Mouse (Mus musculus) kidney, adult 8-10 months (tissue): ENCODE measurements at regions not wholly inside any gene's neighbourhood (a gene's known extent, or its start where the extent isn't known, plus 50 kb on each side); places are given as distances from the start of the nearest gene placed in this dataset.
"Not testable (repeated sequence)": the region's sequence is repeated elsewhere in the genome, so short reads cannot be mapped to it uniquely, and the experiment has no call there.

Experiments used
- DNase-seq, 2 experiments: peaks; one replicate each; pipeline ENCODE4 v3.0.0; 2022

DNA sequence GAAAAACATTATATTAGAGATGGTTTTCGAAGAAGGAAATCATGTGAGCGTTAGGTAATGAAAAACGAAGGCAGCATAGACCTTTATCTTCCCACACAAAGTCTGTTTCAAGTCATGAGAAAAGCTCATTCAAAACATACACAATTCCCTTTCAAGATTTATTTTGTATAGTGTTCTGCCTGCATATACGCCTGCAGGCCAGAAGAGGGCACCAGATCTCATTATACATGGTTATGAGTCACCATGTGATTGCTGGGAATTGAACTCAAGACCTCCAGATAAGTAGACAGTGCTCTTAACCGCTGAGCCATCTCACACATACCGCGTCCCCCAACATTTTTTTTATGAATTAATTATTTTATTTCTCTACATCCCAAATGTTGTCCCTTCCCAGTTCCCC lies 578.3 kb upstream of the Ccdc54 start:
- DNase-seq, result no peak

DNA sequence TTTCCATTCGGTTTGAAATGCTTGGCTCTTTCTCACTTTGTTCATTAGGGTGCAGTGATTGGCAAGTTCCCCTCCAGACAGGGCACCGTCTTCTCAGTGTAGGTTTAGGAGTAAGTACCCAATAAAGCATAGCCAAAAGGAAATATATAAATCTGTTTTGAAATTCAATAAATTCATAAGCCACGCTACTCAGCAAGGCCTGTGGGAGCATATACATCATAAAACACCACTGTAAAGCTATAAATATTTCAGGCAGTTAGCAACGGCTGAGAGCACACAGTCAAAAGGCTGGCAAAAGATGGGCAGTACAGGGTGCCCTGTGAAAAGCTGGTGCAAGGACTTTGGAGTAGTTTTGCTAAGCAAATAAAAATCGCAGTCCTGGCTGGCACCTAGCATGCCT lies 569.8 kb upstream of the Ccdc54 start:
- DNase-seq, result no peak

DNA sequence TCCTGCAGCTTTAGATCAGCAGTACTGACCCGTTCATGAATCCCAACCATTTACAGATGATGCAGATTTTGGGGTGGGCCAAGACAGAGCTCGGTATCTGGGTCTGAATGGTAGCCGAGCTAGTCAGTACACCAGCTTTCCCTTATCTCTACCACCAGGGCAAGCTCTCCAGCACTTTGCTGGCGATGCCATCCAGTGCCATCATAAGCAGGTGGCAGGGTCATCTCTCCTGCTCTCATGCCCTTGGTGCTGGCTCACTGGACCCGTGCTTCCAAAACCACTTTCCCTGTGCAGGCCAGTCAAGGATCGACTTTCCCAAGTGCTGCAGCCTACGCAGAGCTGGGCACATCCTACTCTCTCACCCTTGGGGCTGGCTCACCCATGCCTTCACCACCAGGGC lies 547.6 kb upstream of the Ccdc54 start:
- DNase-seq, result no peak

DNA sequence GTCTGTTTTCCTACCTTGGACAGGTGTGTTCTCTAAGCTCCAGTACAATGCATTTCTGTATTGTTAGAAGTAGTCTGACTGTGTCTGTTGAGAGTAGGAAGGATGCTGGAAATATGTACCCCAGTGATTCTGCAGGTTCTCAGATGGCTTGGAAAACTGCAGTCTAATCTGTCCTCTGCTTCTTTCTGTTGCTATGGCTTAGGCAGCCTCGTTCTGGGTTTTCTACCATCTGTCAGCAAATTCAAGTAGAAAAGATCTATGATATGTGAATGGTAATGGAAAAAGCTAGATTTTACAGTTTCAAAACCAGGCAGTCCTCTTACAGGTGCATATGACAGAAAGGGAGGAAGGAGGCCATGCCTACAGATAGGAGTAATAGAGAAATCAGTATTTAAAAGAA lies 528.9 kb upstream of the Ccdc54 start:
- no peak for DNase-seq

DNA sequence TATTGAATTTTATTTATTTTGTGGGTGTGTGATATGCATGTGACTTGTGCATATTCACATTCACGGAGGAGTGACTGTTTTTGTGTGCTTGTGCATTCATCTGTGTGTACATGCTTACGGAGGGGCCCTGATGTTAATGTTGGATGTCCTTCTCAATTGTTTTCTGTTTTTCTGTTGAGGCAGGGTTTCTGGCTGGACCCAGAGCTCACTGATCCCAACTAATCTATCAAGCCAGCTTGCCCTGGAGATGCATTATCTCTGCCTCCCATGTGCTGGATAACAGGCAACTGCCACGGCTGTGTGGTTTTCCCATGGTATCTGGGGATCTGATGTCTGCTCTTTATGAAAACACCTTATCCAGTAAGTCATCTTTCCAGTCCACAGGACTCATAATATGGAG lies 527.4 kb upstream of the Ccdc54 start:
- DNase-seq, result no peak

DNA sequence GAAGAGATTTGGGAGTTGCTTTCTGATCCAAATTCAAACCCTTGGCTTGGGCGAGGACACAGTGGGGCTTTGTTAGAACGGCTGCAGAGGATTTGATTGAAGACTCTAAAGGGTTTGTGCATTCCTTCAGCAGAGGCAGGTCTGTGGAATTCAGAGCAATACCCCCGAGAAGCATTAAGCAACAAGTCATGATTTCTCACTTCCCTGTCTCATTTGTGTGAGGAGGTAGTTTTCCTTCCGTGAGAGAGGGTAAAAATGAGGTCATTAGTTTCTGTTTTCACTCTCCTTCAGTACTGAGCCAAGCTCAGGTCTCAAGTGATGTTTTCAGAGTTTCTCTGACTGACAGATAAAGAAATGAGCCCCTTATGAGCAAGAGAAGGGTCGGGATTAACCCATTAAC lies 526.9 kb upstream of the Ccdc54 start:
- DNase-seq, result no peak

DNA sequence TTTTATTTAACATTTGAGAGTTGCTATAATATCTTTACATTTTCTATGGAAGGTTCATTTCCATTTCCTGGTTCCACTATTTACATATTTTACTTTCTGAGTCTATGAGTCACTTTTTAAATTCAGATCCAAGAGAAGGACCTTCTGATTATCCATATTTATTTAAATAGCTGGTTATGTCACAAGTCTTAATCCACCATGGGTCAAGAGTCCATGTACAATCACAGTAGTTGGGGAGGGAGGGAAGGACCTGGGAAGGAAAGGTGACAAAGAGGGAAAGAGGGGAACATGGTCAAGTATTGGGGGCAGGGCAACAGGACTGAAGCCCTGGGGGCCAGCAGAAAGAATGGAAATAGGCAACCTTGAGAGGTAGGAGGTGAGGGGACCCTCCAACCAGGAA lies 518.9 kb upstream of the Ccdc54 start:
- DNase-seq, result no peak

DNA sequence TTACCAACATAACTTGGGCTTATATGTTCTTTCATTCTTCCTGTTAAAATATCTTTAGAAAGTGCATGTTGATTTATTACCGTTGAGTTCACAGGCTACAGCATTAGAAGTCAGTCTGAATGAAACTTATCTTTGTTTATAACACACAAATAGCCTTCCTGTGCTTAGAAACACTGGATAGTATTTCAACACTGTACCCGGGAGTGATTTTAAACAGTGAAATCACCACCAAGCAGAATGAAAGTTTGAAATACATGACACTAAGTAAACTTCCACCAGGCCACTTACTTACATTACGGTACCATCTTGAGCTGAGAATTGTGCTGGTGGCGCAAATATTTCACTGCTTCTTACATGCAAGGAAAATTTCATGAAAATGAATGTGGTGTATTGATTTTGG lies 516.5 kb upstream of the Ccdc54 start:
- DNase-seq, result no peak

DNA sequence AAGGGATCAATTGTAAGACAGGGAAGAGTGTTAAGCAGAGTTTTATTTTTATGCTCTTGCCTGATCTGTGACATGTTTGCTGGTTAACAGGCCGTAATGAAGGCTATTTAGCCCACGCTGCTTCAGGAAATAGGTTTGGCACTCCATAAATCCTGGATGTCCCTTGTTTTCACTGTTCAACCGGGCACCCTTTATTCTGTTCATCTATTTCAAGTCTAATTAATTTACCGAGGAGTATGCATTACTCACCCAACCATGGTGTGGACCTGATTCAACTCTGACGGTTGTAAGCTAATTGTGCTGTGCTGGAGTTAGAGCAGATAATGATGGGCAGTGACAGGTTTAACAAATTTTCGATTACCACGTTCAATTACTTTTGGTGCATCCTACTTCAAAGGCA lies 495.6 kb upstream of the Ccdc54 start:
- DNase-seq, result no peak

DNA sequence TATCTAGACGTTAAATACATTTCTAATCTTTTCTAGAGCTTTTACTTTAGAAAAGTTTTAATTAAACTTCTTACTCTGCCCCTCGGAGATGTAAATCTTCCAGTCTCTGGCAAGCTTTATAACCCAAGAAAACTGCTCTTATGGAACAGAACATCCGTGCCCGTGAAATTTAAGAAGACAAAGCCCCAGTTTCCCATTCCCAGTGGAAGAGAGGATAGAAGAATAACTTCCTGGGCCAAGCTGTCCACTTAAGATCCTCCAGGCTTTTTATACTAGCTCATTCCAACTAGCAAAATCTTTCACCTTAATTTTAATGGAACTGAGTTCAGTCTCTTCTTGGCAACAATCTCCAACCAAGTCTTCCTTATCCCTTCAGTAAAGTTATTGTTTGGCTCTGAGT lies 489.2 kb upstream of the Ccdc54 start:
- no peak for DNase-seq

DNA sequence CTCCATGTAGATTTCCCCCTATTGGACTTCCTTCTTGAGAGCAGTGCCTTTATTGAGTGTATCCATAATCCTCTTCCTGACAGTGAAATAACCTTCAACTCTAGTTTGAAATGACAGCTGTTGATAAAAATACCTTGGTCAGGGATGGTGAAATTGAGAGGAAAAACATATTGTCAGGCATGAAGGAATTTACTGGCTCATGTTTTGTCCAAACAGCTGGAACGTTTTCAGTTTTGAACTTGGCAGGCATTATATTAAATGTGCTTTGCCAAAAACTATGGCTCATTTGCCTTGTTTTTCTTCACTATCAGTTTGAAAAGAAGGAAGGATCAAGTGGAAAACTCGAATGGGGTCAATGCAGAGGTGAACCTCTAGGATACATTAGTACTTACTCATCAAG lies 457.7 kb upstream of the Ccdc54 start:
- DNase-seq, result no peak

DNA sequence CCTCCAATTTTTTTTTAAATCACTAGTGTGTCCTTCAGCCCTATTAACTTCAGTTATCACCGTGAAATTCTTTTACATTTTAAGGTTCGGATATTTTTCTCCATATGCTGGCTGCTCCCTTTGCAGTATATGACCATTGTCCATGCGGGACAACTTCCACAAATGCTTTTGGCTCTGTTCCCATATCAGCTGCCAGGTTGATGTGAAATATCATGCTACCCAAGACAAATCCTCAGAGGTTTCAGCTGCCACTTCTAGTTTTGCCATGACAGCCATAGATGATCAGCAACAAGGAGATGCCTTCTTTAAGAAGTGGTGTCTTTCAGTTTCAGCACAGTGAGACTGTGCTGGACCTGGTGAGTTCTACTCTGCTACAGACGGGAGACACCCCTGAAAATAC lies 457.2 kb upstream of the Ccdc54 start:
- no peak for DNase-seq

DNA sequence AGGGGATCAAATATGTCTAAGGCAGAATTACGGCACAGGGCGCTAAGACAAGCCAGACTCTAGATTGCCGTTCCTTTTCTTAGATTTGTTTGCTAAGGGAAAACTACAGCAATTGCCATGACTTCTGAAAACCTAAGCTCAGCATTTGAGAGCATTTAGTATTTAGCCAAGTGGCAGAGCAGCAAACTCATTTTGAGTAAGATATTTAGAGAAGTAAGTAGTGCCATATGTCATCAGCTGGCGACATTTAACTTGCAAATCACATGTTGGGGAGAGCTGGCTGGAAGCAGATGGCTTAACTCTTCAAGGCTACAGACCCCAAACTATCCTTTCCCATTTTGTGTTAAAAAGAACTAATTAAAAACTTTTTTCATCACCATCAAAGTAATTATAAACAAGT lies 450.4 kb upstream of the Ccdc54 start:
- DNase-seq, result no peak

DNA sequence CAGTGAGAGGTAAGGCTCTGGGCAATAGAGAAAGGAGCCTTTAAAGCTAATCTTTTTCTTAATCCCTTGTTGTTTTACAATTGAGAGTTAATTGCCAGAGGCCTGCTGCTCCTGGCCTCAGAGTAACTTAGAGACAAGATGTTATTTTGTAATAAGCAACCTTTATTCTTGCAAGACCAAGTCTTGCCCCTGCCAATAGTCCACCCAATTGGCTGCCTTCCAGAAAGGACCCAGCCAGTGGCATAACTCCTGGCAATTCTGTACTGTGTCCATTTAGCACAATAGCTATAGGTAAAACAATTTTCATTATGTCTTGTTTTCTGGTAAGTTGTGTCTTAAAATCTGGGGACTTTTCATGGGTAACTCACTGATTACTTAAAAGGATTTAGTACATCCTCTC lies 411.9 kb upstream of the Ccdc54 start:
- no peak for DNase-seq

DNA sequence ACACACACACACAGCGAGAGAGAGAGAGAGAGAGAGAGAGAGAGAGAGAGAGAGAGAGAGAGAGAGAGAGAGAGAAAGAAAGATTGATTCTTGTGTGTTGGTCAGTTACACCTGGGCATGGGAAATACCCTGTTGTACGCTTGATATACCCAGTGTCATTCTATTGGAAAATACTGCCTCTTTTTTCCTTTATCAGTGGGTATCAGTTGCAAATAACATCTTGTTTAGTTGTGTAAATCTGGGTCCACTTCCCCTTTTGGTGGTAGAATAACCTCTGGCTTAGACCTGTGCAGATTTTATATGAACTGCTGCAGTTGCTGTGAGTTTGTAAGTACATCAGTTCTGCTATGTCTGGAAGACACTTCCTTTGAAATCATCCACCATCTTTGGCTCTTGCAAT lies 373.4 kb upstream of the Ccdc54 start:
- DNase-seq, result no peak

DNA sequence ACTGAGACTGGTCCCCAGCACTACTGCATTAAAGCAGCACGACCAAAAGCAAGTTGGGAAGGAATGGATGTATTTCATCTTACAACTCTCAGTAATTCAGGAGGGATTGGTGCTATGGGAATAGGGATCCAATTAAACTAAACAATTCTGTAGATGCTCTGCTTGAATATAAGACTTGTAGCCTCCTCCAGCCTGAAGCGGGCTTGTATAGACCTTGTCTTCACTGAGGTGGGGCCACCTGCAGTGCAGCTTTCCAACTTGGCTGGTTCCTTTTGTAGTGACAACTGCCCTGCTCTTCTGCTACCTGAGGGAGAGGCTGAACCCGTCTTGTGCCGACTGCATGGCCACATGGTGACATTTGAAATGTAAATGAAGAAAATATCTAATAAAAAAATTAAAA lies 353.1 kb upstream of the Ccdc54 start:
- DNase-seq, result no peak

DNA sequence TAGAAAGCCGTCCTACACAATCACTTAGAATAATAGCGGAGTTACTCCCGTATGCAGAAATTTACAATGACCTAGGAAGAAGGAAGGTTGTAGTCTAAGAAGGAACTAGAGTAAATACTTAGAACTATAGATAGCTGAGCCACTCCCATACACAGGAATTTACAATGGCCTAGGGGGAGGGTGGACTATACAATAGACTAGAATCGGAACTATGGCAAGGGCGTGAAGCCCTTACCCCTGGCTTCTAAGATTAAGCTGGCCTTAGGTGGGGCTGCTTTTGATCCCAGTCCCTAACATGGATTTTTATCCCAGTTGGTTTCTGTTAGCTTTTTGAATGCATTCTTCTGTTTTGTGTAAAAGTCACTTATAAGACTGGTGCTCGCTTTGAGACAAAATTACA lies 352.6 kb upstream of the Ccdc54 start:
- DNase-seq, result not testable (repeated sequence)

DNA sequence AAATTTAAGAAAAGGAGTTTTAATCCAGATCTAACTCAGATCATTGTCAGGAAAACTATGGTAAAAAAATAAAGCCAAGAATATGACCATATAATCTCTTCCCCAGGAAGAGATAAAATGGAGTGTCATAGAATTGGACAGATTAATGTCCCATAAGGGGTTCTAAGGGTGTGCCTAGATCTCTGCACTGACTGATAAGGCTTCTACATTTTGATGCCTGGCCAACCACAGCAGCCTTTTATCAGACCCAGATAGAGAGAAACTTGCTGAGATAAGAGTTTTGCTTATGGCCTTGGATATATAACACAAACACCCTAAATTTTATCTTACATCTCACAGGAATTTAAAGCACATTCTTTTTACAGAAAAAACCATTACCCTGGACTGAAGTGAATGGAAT lies 351.3 kb upstream of the Ccdc54 start:
- no peak for DNase-seq

DNA sequence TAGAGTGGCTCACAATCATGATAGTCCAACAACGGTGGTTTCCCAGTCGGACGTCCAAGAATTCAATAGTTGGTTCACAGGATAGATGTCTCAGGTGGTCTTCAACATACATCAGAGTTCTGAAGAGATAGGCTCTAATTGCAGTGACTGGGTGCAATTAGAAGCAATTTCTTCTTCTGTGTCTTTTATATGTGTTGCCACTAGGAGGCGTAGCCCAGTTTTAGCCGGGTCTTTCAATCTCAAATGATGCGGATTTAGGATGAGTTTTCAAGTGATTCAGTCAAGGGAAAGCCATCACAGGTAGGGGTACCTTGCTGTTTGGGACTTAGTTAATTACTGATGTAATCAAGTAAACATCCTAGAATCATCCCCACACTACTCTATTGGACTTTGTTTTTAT lies 348.4 kb upstream of the Ccdc54 start:
- DNase-seq, result no peak

DNA sequence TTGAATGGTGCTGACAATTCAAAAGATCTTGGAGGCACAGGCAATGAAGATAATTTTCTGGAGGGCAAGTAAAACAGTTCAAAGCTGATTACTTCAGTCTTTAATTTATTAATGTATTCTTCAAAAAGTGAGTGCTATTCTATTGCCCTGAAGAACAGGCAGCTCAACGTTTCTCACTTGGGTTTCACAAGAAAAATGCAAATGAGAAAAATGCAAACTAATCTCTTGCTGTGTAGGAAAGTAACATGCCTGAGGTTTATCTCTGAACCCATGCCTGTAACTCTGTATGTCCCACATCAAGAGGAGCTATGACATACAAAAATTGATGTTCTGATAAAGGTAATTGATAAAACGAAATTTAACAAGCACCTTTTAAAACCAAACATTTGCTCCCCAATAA lies 316.8 kb upstream of the Ccdc54 start:
- no peak for DNase-seq

DNA sequence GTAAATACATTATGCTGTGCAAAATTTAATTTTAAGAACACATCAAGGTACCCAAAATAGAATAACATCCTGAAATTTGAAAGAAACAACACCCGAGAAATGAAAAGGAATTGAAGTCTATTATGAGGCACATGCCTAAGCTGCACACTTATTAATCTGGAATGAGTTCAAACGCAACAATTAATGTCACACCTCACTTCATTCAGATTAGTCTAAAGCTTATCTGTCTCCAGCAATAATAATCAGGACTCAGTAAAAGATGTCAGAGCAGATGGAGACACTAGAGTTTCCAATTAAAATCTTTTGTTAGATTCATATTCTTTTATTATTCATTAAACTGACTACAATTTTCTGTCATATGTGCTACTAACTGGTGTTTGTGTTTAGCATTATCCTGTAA lies 308.2 kb upstream of the Ccdc54 start:
- DNase-seq, result no peak

DNA sequence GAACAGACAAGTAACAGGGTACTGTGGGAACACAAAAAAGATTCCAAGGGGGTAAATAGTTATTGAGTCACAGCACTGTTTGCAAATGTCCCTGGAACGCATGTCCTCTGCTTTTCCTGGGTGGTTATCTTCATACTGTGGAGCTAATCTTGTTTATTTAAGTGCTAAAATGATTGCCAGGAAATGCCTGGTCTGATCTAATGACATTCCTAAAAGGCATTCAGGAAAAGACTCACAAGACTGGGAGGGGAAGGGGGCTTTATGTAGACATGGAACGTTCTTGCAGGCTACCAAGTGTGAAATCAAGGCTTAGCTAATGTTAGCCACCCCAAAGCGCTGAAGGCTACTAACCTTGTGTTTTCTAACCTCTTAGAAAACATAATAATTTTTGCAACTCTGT lies 287.0 kb upstream of the Ccdc54 start:
- peak in 1 of 2 experiments; percentile 4 for DNase-seq

DNA sequence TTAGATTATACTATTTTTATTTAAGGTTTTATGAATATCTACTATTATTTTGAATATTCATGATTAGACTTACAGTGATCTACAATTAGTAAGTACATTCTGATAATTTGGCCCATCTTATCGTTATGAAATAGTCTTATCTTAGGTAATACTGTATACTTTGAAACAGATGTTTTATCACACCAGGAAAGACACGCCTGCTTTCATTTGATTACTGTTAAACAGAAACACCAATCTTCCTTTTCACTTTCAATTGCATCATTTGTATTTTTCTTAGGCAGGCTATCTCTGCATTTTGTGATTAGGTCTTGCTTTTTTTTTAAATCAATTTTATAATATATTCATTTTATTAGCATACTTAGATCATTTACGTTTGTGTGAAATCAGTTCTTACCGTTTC lies 280.4 kb upstream of the Ccdc54 start:
- DNase-seq, result no peak

DNA sequence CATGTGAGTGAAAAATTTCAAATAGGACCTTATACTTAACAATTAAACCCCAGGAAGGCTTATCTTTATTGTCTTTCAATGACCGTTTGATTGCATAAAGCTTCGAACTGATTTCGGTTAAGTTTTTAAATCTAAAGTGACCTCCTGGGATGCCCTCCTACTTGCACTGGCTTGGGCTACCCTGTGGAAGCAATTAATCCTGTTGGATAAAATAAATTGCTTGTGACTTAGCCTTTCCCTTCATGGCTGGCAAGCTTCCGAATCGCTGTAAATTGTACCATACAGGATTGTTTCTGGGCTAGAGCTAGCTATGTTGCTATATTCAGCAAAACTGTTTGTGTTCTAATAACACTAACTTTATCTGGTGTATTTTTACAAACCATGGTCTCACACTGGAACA lies 272.6 kb upstream of the Ccdc54 start:
- no peak for DNase-seq

DNA sequence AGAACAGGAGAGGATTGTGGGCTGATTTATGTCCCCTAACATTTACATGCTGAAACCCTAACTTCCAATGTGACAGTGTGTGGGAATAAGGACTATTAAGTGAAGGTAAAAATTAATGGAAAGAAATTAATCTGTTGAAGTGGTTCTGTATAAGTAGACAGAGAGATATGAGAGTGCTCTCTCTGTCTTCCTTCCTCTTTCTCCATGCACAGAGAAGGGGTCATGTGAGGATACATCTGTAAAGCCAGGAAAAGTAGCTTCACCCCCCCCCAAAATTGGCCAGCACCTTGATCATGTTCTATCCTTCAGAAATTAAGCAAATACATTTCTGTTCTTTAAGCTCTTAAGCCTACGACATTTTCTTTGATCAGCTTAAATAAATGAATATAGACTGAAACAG lies 268.6 kb upstream of the Ccdc54 start:
- DNase-seq, result no peak

DNA sequence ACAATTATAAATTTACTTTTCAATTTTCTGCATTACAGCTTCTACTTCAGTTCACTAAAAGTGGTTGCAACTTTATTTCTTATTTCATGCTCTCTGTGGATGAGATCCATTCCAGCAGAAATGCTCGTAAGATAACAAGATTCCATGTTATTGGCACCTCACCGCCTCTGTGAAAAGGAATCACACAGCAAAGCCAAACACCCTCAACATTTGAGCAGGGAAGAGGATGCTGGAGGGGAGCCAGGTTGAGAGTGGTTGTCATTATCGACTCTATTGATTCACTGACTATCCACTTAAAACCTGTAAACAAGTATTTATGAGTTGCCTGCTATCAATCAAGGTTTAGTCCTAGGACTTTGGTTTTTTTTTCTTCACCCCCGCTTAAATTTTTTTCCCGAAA lies 261.1 kb upstream of the Ccdc54 start:
- DNase-seq, result no peak

DNA sequence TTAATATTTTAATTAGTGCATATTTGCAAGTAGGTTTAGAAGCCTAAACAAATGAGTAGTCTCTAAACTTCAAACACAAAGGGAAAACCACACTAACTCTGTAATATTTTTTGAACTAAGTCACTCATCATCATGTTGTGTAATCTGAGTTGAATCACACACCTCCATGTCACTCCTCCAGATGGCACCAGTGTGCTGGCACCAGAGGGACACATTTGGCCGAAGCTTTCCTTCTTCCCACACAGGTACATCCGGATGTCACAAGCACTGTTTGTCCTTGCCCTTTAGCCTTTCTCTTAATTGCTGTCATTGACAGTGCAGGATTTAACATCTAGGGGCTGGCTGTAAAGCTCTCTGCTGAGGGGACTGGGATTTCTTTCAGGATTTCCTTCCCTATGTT lies 256.7 kb upstream of the Ccdc54 start:
- DNase-seq, result no peak
